Comparison of ENCODE assay signal across 12 mouse cellular contexts in the genomic region with DNA sequence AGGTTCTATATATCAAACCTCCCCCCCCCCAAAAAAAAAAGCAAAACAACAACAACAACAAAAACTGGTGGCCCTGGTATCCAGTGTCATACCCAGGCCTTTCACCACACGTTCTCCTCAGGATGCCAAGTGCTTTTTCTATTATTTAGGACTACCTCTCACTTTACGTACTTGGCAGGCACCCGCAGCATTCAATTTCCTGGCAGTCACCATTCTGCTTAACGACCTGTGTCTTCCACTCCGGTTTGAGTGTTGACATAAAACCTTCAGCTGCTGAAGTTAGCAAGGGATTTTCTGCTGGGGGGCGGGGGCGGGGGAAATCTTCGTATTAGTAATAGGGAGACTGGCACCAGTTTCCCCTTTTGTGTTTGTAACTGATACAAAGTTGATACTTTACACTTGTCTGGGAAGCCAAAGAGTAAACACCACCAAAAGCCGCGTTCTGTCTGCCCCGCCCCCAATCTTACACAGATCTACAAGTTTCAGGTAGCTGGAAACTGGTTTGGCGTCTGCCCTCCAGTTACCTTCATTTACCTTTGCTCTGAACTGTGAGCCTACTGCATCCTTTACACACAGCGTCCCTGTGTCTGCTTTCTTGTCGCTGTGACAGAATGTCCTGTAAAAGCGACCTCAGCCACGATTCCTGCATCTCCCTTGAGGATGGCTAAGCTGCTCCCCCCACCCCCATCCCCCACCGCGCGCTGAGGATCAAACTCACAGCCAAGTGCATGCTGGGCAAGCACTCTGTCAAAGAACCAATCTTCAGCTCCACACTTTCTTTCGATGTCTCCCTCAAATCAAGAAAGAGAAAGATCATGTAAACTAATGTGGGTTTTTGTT. TPM values are rescaled to one million over a fixed set of nuclear protein-coding genes. Genes with fewer than 3 reads are reported as not detected.
A peak's percentile ranks its signal among the peaks of the same experiment; 100 is the strongest.
DNase-seq lines count a peak whose midpoint lies in the region; ATAC-seq and TF ChIP-seq lines count a peak whose summit lies in the region.
"Had no signal": no experiment of that assay in that cellular context is flagged by ENCODE, and none has a peak within 500 bp of the region (broad histone marks: within the 10 kb centered on the region; RNA-seq: fewer than 3 reads in every experiment).

No protein-coding gene starts in this region.

- H3K4me1 ChIP-seq in intestine, embryonic 15.5 days (replicated peaks) = 0 out of 2 replicates have a peak, but pooled peaks cover 2% of the 10 kb centered on the region
- no peaks in the 10 kb centered on the region for H3K4me1 ChIP-seq in intestine, embryonic 16.5 days (ENCODE audit: control insufficient read depth, insufficient read depth, low read length)
- H3K4me1 ChIP-seq in limb, embryonic 13.5 days = peaks cover 7% of the 10 kb centered on the region
- H3K4me1 ChIP-seq in stomach, embryonic 16.5 days (ENCODE audit: control insufficient read depth, insufficient read depth, low read length) = peaks cover 3% of the 10 kb centered on the region; the same call in 1 of the 2 replicates
- no peaks in the 10 kb centered on the region for H3K4me1 ChIP-seq in hindbrain, embryonic 11.5 days (replicated peaks; ENCODE audit: control insufficient read depth, insufficient read depth, low read length)
- H3K4me1 ChIP-seq: heart, embryonic 15.5 days had no signal

- H3K4me3 ChIP-seq in intestine, embryonic 15.5 days (replicated peaks) = no peak overlapping the region
- H3K4me3 ChIP-seq in intestine, embryonic 16.5 days (ENCODE audit: low read length) = no peak overlapping the region
- H3K4me3 ChIP-seq in limb, embryonic 13.5 days = no peak overlapping the region
- no peak overlapping the region for H3K4me3 ChIP-seq in stomach, embryonic 16.5 days (replicated peaks; ENCODE audit: low read length)
- H3K4me3 ChIP-seq in hindbrain, embryonic 11.5 days (ENCODE audit: low read depth, low read length) = no peak overlapping the region
- H3K4me3 ChIP-seq in layer of hippocampus, adult 2 months = no peak overlapping the region
- H3K4me3 ChIP-seq: heart, embryonic 15.5 days; myocyte had no signal

- H3K4me2 ChIP-seq in intestine, embryonic 15.5 days (replicated peaks) = 0 out of 2 replicates have a peak overlapping the region, but pooled peaks have one; percentile 14
- no peak overlapping the region for H3K4me2 ChIP-seq in intestine, embryonic 16.5 days (ENCODE audit: low read depth, low read length)
- peak overlapping the region; percentile 27 for H3K4me2 ChIP-seq in limb, embryonic 13.5 days (replicated peaks)
- H3K4me2 ChIP-seq in stomach, embryonic 16.5 days (ENCODE audit: low read depth, low read length) = peak overlapping the region; percentile 13; the same call in 1 of the 2 replicates
- H3K4me2 ChIP-seq in hindbrain, embryonic 11.5 days (replicated peaks; ENCODE audit: low read depth, low read length) = no peak overlapping the region
- H3K4me2 ChIP-seq: heart, embryonic 15.5 days had no signal

- no peak overlapping the region for H3K9ac ChIP-seq in intestine, embryonic 15.5 days
- H3K9ac ChIP-seq in intestine, embryonic 16.5 days (ENCODE audit: low read depth, low read length) = no peak overlapping the region
- no peak overlapping the region for H3K9ac ChIP-seq in limb, embryonic 13.5 days
- no peak overlapping the region for H3K9ac ChIP-seq in stomach, embryonic 16.5 days (ENCODE audit: low read length)
- no peak overlapping the region for H3K9ac ChIP-seq in hindbrain, embryonic 11.5 days (ENCODE audit: low read depth, low read length)
- H3K9ac ChIP-seq: heart, embryonic 15.5 days had no signal

- no peak overlapping the region for H3K27ac ChIP-seq in intestine, embryonic 15.5 days
- no peak overlapping the region for H3K27ac ChIP-seq in intestine, embryonic 16.5 days (ENCODE audit: low read length)
- no peak overlapping the region for H3K27ac ChIP-seq in limb, embryonic 13.5 days
- no peak overlapping the region for H3K27ac ChIP-seq in stomach, embryonic 16.5 days (ENCODE audit: low read length)
- no peak overlapping the region for H3K27ac ChIP-seq in hindbrain, embryonic 11.5 days (ENCODE audit: low read depth, low read length)
- no peak overlapping the region for H3K27ac ChIP-seq in layer of hippocampus, adult 2 months
- H3K27ac ChIP-seq: heart, embryonic 15.5 days had no signal

- ATAC-seq in intestine, embryonic 15.5 days = no peak
- ATAC-seq in intestine, embryonic 16.5 days = no peak
- no peak for ATAC-seq in limb, embryonic 13.5 days (ENCODE audit: low FRiP score, low read depth)
- no peak; the same call in 1 of the 2 replicates for ATAC-seq in stomach, embryonic 16.5 days (ENCODE audit: insufficient read depth, low FRiP score)
- ATAC-seq in hindbrain, embryonic 11.5 days (ENCODE audit: low FRiP score) = no peak
- ATAC-seq: inflammation-experienced regulatory T-cells, adult 6 months had no signal

- H3K36me3 ChIP-seq in intestine, embryonic 15.5 days = no peaks in the 10 kb centered on the region
- H3K36me3 ChIP-seq in intestine, embryonic 16.5 days (ENCODE audit: control insufficient read depth, insufficient read depth, low read length) = no peaks in the 10 kb centered on the region
- no peaks in the 10 kb centered on the region for H3K36me3 ChIP-seq in limb, embryonic 13.5 days
- H3K36me3 ChIP-seq in stomach, embryonic 16.5 days (ENCODE audit: control insufficient read depth, insufficient read depth, low read length) = no peaks in the 10 kb centered on the region
- H3K36me3 ChIP-seq in hindbrain, embryonic 11.5 days (ENCODE audit: control insufficient read depth, insufficient read depth, low read length) = no peaks in the 10 kb centered on the region
- H3K36me3 ChIP-seq: heart, embryonic 15.5 days had no signal

- H3K27me3 ChIP-seq in intestine, embryonic 15.5 days (replicated peaks) = no peaks in the 10 kb centered on the region
- H3K27me3 ChIP-seq in intestine, embryonic 16.5 days (replicated peaks; ENCODE audit: control insufficient read depth, insufficient read depth, low read length) = no peaks in the 10 kb centered on the region
- no peaks in the 10 kb centered on the region for H3K27me3 ChIP-seq in limb, embryonic 13.5 days
- H3K27me3 ChIP-seq in stomach, embryonic 16.5 days (ENCODE audit: control insufficient read depth, insufficient read depth, low read length) = no peaks in the 10 kb centered on the region
- H3K27me3 ChIP-seq in hindbrain, embryonic 11.5 days (ENCODE audit: control insufficient read depth, insufficient read depth, low read length) = no peaks in the 10 kb centered on the region
- H3K27me3 ChIP-seq: heart, embryonic 15.5 days had no signal

- H3K9me3 ChIP-seq in intestine, embryonic 15.5 days = no peaks in the 10 kb centered on the region
- no peaks in the 10 kb centered on the region for H3K9me3 ChIP-seq in intestine, embryonic 16.5 days (ENCODE audit: control insufficient read depth, low read length)
- no peaks in the 10 kb centered on the region for H3K9me3 ChIP-seq in limb, embryonic 13.5 days
- no peaks in the 10 kb centered on the region for H3K9me3 ChIP-seq in stomach, embryonic 16.5 days (replicated peaks; ENCODE audit: control insufficient read depth, low read length)
- H3K9me3 ChIP-seq in hindbrain, embryonic 11.5 days (ENCODE audit: control insufficient read depth, low read length) = no peaks in the 10 kb centered on the region
- H3K9me3 ChIP-seq: heart, embryonic 15.5 days had no signal

- peak; percentile 15 for DNase-seq in kidney, adult 11 months
- DNase-seq in hindbrain, embryonic 11.5 days (ENCODE audit: low spot score) = no peak
- DNase-seq in layer of hippocampus, adult 2 months (ENCODE audit: low spot score in 2 of 2) = no peak
- no peak for DNase-seq in cerebellum, adult 18-20 months
- DNase-seq: cerebellum, postnatal 14 days had no signal

- WGBS in intestine, embryonic 15.5 days = 35% methylated on average over 20 of the region's 20 CpGs
- 36% methylated on average over 20 of the region's 20 CpGs for WGBS in intestine, embryonic 16.5 days
- 37% methylated on average over 20 of the region's 20 CpGs for WGBS in limb, embryonic 13.5 days
- 29% methylated on average over 20 of the region's 20 CpGs for WGBS in stomach, embryonic 16.5 days
- WGBS in hindbrain, embryonic 11.5 days = 57% methylated on average over 20 of the region's 20 CpGs

- no peak for TF ChIP-seq CTCF in layer of hippocampus, adult 2 months (conservative IDR thresholded peaks at IDR 0.05)

RNA-seq across cellular contexts. Expression of a gene that starts 37.6 kb away (rescaled TPM):
- 19.6 and 20.2 TPM in 2 replicates for polyA plus RNA-seq in intestine, embryonic 15.5 days (2015; fragmentation: Nextera tagmentation; extraction: Ambion mirVana)
- 17.8 and 19.2 TPM in 2 replicates for polyA plus RNA-seq in intestine, embryonic 16.5 days (2015; fragmentation: Nextera tagmentation; extraction: Ambion mirVana)
- polyA plus RNA-seq in limb, embryonic 13.5 days (2015; fragmentation: Nextera tagmentation; extraction: Ambion mirVana) = 38.8 and 40.1 TPM in 2 replicates
- 34.5 and 36.8 TPM in 2 replicates for polyA plus RNA-seq in stomach, embryonic 16.5 days (2015; fragmentation: Nextera tagmentation; extraction: Ambion mirVana)
- 23.9 and 28.5 TPM in 2 replicates for polyA plus RNA-seq in hindbrain, embryonic 11.5 days (2014; fragmentation: Nextera tagmentation; extraction: Ambion mirVana)
- 10 to 100 TPM; 62.2 to 66.9 TPM for total RNA-seq in layer of hippocampus, adult 2 months (2021)

Comparison
In these comparisons a context has a peak if more than half of its experiments do, and no peak if none do; other contexts are left out.
1. H3K4me2 ChIP-seq: peak in intestine, embryonic 15.5 days (single experiment), limb, embryonic 13.5 days (single experiment) and stomach, embryonic 16.5 days (single experiment); none in intestine, embryonic 16.5 days (single experiment) and hindbrain, embryonic 11.5 days (single experiment).